Mouse (Mus musculus) testis, postnatal 10 days (tissue): ENCODE data around the gene Kank1.

ENCODE experiments used
- DNase-seq: peaks from one replicate; pipeline ENCODE4 v3.0.0; 2021; ENCODE audit warnings: low spot score

Gene Kank1

DNA sequence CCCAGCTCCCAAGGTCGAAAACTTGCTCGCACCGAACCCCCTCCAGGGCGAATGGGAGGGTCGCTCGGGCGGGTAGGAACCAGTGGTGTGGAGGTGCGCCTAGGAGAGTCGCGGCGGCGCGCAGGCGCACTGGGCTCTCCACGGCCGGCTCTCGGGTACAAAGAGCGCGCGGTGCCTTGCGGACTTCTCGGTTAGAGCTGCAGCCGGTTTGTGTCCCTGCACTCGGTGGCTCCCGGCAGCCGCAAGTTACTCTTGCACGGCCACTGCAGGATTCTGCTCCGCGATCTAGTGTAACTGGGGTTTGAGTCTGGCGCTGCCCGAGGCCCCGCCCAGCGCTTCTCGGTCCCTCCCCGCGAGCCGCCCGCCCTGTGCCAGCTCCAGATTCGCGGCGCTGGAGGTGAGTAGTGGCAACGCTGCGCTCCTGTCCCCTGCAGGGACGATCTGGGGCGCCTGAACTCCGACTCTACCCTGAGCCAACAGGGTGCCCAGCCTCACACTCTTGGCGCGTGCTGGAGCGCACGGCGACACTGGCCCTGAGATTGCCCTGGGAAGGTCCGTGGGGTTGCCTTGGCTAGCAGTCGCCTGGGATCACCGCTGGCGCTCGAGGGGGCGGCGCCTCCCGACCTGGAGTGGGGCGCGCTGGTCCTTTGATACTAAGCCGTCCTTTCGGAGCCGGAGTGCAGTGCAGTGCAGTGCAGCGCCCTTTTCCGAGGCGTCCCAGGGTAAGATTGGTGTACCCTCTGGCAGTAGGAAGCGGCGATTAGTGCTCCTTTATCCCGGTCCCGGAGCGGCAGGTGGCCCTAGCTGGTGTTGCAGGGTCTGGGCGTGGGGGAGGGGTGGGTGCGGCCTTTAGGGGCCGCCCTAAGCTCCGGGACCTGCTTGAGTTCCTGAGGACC, at the start of gene Kank1:
Gene Kank1 (plus strand): TSS at position 380 of the 896 bp plus-strand sequence.
- DNase-seq, result peak; percentile 85

DNA sequence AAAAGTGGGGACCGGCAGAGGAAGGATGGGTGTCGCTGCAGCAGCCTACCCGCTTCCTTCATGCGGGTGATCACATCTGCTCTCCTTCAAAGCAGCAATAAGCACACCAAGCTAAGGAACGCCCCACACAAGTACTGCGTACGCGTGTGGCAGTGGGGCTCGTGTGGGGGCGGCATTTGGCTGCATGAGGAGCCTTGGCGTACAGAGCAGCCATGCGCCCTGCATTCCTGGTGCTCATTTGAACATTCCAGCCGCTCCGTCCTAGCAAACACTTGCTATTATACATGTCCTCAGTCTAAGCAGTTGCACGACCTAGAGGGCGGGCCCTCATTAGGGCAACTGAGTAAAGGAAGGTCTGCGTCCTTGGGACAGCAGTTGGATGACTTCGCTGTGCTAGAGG, 49.1 kb upstream of the Kank1 start:
- DNase-seq, result peak; percentile 67

DNA sequence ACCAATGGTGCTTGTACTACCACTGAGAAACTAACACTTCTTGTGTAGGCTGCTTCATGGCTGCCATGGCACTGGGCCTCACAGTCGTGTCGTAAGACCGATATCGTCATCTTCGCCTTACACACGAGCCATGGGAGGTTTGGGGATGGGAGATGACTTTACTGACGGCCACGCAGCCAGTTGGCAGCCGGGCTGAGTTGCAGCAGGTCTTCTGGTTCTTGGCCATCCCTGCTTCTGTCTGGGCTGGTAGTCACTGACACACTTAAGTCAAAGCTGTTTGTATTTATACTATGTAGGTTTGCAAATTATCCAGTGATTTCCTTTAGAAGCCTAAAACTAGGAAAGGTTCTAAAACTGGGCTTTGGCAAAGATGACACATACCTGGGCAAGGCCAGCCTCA, 43.0 kb upstream of the Kank1 start:
- no peak for DNase-seq

DNA sequence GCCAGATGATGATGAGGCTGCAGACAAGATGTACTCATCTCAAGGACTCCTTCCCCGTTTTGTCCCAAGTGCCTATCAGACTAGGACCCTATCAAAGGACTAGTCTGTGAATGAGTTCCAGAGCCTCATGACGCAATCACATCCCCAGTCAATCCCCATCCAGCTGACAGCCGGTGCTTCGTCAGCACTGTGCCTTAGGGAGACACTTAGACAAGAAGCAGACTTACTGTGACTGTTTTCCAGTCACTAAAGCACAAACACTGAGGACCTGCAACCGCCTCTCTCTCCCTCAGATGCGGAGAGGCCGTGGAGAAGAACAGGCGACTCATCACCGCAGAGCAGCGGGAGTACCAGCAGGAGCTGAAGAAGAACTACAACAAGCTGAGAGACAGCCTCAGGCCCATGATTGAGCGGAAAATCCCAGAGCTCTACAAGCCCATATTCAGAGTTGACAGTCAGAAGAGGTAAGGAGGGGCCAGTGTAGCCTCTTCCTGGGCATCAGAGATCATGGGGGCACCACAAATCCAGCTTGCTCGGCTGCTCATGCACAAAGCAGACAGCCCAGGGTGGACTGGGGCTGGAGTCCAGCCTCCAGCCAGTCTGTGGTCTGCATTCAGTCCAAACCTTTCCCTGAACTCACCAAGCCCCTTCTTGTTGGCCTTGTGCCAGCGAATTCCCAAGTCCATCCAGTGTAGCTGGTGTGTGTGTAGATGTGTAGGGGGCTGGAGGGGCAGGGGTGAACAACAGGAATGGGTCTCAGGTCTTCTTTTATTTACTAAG, 36.5 kb upstream of the Kank1 start:
- peak; percentile 57 for DNase-seq

DNA sequence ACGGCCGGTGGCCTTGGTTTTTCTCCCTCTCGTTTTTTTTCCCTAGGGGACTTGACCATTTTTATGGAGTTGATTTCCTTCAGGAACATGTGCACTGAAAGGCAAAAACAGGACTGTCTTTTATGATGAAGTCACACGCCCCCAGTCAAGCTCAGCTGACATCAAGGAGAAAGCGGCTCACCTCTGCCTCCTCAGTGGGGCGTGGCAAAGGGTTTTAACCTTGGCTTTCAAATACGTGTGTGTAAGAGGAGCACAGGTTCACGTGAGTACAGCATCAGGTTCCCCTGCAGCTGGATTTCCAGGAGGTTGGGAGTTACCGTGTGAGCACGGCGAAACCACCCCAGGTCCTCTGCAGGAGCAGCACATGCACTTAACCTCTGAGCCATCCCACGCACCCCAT, 33.7 kb upstream of the Kank1 start:
- no peak for DNase-seq

DNA sequence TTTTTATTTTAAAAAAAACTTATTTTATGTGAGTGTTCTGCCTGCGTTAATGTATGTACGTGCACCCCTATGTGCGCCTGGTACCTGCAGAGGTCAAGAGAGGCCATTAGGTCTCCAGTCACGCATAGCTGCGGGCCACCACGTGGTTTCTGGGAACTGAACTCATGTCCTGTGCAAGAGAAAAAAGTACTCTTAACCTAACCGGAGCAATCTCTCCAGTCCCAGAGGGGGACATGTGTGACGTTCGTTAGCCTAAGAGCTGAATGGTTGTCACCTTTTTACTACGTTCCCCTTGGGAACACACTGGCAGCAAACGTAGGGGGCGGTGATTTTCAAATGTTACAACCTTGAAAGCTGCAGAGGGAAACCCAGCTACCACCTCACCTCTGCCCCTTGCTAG, 29.8 kb upstream of the Kank1 start:
- DNase-seq, result no peak

DNA sequence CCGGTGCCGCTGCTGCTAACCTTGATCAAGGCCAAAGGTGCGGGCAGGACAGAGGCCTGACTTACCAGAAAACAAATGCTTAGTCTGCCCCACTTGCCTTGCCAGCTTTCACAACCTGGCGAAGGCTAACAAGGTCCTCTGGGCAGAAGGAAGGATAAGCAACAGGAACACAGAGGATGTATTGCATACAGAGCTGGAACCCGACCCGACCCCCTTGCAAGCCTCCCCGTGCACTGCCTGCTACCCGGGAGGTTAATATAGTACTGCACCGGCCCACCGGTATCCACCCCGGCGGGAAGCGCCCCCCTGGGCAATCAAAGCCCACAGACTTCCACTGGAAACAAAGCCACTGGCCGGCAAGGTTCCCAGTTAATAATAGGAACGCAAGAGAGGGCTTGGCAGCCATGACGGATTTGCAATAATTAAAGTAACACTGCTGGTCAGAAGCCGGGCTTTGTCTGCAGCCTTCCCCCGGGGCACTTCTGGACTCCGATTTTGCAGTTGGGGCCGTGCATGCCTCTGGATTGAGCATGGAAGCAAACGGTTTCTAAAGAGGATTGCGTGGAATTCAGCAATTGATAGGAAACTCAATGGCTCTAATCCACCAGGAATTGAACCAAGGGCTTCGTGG, 28.9 kb upstream of the Kank1 start:
- peak; percentile 45 for DNase-seq

DNA sequence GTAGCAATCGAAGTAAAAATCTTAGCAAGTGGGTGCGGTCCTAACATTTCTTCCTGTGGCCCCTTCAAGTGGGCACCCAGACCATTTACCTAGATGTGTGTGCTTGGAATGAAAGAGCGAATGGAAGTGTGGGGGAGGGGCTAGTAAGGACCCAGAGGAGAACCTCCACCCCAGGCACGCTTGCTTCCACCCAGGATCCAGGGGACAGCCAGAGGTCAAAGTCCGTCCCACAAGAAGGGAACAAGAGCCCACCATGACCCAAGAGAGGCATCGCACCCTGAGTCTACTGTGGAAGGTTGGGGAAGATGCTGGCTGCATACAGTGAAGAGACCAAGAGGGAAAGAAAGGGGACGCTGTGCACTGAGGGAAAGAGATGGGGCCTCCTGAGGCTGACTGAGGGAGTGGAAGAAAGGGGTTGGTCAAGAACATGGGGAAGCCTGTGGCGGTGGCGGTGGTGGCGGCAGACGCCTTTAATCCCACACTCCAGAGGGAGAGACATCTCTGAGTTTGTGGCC, 28.1 kb upstream of the Kank1 start:
- DNase-seq, result no peak

DNA sequence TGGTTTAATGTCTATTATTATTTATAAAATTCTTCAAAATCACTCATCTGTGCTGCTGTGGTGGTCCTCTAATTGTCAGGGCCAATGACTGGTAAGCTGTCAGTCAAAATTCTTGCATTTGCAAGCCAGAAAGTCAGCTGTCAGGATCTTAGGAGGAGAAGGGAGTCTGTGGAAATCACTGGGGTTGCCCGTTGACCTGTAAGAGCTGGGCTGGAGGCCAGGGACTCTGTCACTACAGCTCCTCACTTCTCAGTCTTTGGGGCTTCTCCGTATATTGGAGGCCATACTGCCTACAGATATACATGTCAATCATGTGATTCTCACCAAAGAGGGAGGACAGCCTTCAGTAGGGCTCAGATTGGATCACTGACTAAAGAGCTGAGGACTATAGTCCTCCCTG, 16.2 kb upstream of the Kank1 start:
- no peak for DNase-seq

DNA sequence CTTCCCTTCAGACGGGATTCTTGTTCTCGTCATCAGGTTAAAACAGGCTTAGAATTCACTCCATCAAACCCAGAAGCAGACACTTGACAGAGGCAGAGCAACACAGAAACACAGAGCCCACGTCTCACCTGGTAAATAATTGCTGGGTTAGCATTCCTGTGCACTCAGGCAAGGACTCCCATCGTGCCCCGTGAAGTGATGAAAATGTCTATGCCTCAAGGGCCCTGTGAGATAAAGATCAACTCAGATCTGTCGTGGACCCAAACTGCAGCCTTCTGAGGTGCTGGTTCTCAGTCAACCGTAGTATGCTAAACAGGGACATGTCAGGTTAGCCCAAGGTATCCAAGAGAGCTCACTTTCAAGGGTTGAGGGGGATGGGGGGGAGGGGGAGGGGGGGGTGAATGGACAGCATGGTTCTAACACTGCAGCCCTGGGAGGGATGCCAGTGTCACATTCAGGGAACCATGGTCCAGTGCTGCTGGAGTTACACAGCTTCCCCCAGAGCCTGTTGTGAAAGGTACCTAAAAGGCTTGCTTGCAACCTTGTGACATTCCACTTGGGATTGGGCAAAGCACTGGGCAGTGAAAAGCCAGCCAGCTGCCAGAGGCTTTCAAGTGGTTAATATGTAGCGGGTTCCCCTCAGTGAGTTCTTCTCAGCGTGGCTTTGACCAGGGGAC, 14.7 kb upstream of the Kank1 start:
- no peak for DNase-seq

DNA sequence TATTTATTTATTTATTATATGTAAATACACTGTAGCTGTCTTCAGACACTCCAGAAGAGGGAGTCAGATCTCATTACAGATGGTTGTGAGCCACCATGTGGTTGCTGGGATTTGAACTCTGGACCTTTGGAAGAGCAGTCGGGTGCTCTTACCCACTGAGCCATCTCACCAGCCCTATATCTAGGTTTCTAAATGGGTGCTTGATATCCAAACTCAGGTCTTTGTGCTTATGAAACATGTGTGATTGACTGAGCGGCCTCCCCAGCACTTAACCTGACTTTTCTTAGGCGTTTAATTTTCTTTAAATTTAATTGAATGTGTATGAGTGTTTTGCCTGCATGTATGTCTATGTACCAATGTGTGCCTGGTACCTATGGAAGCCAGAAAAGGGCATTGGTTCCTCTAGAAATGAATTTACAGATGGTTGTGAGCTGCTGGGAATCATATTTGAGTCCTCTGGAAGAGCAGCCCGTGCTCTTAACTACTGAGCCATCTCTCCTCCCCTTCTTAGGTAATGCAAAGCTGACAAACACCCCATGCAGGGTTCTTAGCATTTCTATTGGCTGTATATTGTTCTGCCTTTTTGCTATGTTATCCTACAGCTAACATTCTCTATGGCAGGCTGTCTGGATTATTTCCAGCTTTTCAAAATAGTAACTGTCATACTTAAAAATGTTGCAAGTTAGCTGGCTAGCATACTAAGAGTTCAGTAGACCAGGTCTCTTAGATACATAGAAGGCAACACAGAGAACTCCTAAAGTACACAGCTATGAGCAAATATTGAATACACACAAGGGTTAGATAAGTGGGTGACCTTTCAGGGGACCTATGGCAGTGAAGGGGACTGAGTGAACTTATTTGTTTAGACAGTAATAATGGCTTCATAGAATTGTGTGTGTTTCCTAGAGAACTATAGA, 6.5 kb upstream of the Kank1 start:
- no peak for DNase-seq

DNA sequence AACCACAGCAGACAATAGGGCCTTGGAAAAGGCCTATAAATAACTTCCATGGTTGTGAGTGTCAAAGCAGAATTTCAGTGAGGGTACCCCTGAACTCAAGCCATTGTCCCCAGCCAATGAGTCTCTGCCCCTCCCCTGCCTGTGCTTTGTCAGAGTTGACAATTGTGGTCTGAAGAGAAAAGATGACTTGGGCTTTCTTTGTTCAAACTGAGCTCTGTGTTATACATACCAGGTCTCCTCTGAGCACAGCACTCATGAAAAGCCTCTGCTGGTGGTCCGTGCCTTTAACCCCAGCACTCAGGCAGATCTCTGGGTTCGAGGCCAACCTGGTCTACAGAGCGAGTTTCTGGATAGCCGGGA, 5.8 kb upstream of the Kank1 start:
- DNase-seq, result no peak

DNA sequence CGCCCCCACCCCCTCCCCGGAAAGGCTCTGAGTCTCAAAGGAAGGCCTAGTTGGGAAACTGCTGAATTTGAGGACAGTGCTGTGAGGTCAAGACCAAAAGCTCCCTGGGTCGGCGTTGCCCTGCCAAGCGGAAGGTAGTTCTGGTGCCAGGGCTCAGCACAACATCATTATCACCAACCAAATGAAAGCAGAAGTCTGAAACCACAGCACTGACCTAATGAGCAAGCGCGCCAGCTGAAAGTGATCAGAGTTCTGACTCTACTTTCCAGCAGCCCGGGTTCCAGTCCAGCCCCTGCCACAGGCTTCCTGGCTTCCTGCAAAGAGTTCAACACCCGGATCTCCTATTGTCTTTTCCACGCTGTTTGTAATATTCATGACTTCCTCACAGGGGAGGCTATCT, 4.7 kb upstream of the Kank1 start:
- no peak for DNase-seq

DNA sequence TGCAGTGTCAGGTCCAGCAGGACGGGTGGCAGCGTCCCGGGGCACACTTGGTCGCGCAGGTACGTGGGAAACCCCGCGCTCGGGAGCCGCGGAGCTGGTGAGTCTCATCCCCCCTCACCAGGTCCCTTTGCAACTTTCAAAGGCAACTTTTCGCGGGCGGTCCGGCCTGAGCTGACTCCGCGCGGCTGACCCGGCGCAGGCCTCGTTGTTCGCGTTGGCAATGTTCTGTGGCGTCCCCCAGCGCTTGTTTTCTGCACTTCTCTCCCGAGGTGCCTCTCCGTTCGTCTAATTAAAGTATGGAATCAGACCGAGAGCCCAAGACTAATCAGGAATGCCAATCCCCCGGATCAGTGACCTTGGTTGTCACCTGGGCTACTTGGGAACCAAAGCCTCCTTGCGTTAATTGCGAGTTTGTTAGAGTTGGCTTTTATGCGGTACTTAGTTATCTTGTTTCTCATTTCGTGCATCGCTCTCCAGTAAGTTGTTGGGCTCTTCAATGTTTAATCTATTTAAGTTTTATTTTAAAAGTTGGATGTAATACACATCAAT, 791 bp downstream of the Kank1 start:
- DNase-seq, result peak; percentile 83

DNA sequence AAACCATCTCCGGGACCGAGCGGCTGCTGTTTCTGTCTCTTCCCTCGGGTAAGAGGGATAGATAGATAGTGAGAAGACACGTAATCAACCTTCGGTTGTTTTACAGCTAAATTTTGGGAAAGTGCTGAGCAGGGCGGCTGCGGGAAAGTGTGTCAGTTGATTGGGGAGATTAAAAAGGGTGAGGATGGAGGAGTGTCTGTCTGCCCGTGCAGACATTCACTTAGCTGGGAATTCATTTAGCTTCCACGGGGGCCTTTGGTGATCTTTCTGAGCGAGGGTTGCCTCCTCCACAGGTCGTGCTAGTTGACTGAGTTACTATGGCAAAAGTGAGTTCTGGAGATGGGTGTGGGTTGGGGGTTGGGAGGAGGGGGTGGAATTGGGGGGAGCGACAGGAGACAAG, 1.3 kb downstream of the Kank1 start:
- no peak for DNase-seq

DNA sequence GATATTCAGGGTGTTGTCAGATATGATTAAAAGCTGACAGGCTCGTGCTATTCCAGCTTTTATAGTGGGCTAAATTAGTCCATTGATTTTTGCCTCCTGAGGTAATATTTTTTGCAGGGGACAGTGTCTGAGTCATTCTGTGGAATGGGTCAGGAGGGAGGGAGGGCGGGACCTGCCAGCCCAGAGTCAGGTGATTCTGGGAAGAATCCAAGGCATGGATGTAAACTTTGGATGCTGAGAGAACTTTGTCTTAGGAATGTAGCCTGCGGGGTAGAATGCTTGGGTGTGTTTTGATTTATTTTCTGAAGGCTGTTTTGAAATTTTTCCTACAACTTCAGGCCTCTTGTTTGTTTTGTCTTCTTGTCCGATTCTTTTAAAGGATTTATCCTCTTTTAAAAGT, 6.8 kb downstream of the Kank1 start:
- no peak for DNase-seq

DNA sequence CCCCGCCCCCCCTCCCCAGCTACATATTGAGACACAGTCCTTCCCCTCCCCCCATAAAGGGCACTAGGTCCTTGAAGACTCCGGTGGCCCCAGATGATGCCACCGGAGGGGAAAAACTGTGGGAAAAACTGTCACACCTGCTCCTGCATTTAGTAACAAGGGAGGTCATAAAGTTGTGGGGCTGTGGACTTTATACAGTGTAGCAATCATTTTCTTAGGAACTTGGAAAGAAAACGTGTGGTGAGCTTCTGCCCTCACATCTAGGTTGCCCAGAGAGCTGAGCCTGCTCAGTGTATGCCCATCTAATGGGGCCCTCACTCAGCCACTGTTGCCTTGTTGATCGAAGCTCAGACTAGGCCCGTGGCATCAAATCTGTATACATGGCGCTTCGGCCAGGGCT, 9.3 kb downstream of the Kank1 start:
- no peak for DNase-seq

DNA sequence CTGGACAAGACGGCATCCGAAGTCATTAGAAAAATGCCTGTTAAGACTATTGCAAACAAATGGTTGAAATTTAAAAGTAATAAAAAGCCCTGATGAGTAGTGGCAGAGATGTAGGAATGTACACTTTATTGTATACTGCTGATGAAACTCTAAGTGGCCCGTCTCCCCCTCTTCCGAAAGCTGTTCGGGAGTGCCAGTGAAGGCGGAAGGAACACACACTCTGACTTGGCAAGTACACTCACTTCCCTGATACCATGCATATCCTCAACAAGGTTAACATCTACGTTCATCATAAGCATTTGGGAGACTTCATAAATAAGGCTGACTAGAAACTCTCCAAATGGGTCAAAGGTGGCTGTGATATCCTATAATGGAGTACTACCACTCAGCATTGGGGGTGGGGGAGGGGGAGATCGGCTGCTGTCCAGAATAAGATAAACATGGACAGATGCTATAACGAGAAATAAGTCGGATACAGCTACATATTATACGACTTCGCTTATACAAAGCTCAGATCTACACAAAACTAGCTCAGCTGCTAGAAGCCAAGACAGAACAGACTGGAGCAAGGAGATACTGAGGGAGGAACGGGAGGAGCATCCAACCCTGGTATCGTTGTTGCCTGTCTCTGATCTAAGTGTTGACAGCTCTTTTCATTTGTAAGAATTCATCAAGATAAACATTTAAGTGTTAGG, 11.2 kb downstream of the Kank1 start:
- DNase-seq, result no peak

DNA sequence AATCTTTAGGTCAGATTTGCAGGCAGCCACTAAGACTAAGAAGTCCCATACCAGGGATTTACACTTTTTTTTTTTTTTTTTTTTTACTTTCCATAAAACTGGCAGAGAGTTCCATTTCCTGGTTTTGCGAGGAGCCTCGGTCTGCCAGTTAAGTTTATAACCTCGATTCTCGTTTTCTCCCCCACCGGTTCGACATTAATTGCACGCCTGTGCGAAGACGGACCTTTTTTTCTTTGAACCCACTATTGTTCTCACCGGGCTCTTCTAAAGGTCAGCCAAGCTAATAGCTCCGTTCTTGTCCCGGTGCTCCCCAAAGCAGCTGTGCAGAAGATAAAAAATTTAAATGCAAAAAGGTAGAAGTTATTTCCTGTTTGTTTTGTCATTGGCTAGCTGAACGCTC, 12.5 kb downstream of the Kank1 start:
- DNase-seq, result no peak

DNA sequence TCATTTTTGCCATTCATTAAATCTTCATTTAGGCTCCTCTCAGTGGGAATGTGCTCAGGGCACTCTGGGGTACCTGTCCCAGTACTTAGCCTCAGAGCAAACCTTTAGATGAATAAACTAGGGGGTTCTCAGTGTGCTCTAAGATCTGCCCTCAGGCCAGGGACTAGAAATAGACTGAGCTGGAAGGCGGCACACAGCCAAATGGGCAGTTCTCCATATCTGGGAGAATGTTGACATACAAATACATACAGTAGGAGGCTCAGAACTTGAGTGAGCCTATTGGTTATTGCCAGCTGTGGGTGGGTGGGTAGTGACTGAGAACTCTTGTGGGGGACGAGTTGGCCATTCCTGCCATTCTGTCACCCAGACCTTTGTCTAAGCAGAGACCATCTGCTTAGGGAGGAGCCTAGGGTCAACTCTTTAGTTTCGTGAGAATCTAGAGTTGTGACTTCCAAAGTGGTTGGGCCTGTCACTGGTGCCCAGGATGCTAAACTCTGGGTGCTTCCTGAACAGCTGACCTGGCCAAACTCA, 14.9 kb downstream of the Kank1 start:
- DNase-seq, result no peak
